Mouse (Mus musculus) kidney, embryonic 14.5 days (tissue): ENCODE measurements at regions not wholly inside any gene's neighbourhood (a gene's known extent, or its start where the extent isn't known, plus 50 kb on each side); places are given as distances from the start of the nearest gene placed in this dataset.

ENCODE experiments used
- ATAC-seq: fragments of 200-750 bp; cut with Nextera tagmentation; 2 replicates; pipeline ENCODE4 v1.8.0; 2017; ENCODE audit warnings: moderate number of reproducible peaks, mild to moderate bottlenecking, moderate TSS enrichment, moderate library complexity; ENCODE audit not compliant: low FRiP score, low TSS enrichment
- H3K27ac ChIP-seq: fragments of 300-500 bp; sonication (generic); 2 replicates; pipeline ENCODE4 v1.5.1; 2014; ENCODE audit warnings: low read depth, mild to moderate bottlenecking, low read length, moderate library complexity, mixed read lengths
- H3K27me3 ChIP-seq: fragments of 300-500 bp; sonication (generic); 2 replicates; pipeline ENCODE4 v1.6.1; 2014; ENCODE audit warnings: mild to moderate bottlenecking, low read length; ENCODE audit not compliant: control insufficient read depth, insufficient read depth
- H3K36me3 ChIP-seq: fragments of 300-500 bp; sonication (generic); 2 replicates; pipeline ENCODE4 v1.6.1; 2014; ENCODE audit warnings: low read length, mixed read lengths; ENCODE audit not compliant: control insufficient read depth, insufficient read depth
- H3K4me1 ChIP-seq: fragments of 300-500 bp; sonication (generic); 2 replicates; pipeline ENCODE4 v1.6.1; 2014; ENCODE audit warnings: low read length, mixed read lengths; ENCODE audit not compliant: control insufficient read depth, insufficient read depth
- H3K4me2 ChIP-seq: fragments of 300-500 bp; sonication (generic); replicated peaks from 2 replicates; pipeline ENCODE4 v1.6.1; 2014; ENCODE audit warnings: low read depth, mild to moderate bottlenecking, low read length
- H3K4me3 ChIP-seq: fragments of 300-500 bp; sonication (generic); 2 replicates; pipeline ENCODE4 v1.5.1; 2014; ENCODE audit warnings: mild to moderate bottlenecking, low read length
- H3K9ac ChIP-seq: fragments of 300-500 bp; sonication (generic); 2 replicates; pipeline ENCODE4 v1.6.1; 2014; ENCODE audit warnings: low read depth, mild to moderate bottlenecking, low read length, moderate library complexity
- H3K9me3 ChIP-seq: fragments of 300-500 bp; sonication (generic); 2 replicates; pipeline ENCODE4 v1.6.1; 2016; ENCODE audit warnings: low read length; ENCODE audit not compliant: control insufficient read depth
- WGBS: fragments of 180-500 bp; shearing (Covaris S2); extraction: QIAGEN DNeasy Blood & Tissue Kit; methylation state at CpG from one replicate; pipeline ENCODE4 v1.1.7; 2014; 5-methylcytosine and 5-hydroxymethylcytosine counted together

GRCm38 (mm10) chr13:44077022-44077421 is 292.4 kb downstream of the Cd83 start:
- Histone ChIP-seq H3K9ac (no peak overlapping the region), H3K27ac (no peak overlapping the region), H3K4me3 (no peak overlapping the region), H3K4me1 (no peaks in the 10 kb centered on the region), H3K4me2 (no peak overlapping the region), H3K36me3 (no peaks in the 10 kb centered on the region), H3K27me3 (no peaks in the 10 kb centered on the region), H3K9me3 (0 out of 2 replicates have a peak, but pooled peaks cover 3% of the 10 kb centered on the region)
- no peak for ATAC-seq
- 92% methylated on average over 10 of the region's 10 CpGs for WGBS

GRCm38 (mm10) chr13:44085621-44086510 is 301.3 kb downstream of the Cd83 start:
- no peak overlapping the region for H3K27ac ChIP-seq
- no peak for ATAC-seq
- WGBS: 56% methylated on average over 10 of the region's 10 CpGs

DNA sequence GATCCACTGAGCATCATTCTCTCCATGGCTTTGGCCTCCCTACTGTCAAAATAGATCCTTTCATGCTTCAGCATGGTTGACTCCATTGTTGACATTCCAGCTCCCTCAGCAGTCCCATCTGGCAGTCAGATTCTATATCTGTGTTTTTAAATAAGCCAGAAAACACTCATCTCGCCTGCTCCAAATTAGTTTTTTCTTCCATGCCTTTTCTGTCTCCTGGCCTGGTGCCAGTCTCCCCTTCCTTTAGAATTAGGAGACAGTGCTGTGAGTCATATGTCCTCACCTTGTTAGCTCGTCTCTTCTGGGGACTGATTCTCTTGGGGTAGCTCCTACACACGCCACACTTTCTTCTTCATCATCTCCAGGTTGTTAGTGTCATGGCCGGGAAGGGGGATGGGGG is 302.2 kb downstream of the Cd83 start:
- no peak overlapping the region for H3K4me2 ChIP-seq
- no peak for ATAC-seq
- no peaks in the 10 kb centered on the region for H3K36me3 ChIP-seq
- H3K4me1 ChIP-seq: no peaks in the 10 kb centered on the region
- 66% methylated on average over 4 of the region's 4 CpGs for WGBS
- no peaks in the 10 kb centered on the region for H3K9me3 ChIP-seq
- no peak overlapping the region for H3K4me3 ChIP-seq
- no peaks in the 10 kb centered on the region for H3K27me3 ChIP-seq
- H3K27ac ChIP-seq: no peak overlapping the region
- no peak overlapping the region for H3K9ac ChIP-seq

More at GRCm38 (mm10) chr13:44085621-44086510, 301.3 kb downstream of the Cd83 start:
- no peaks in the 10 kb centered on the region for H3K27me3 ChIP-seq
- no peaks in the 10 kb centered on the region for H3K9me3 ChIP-seq
- H3K4me3 ChIP-seq: no peak overlapping the region
- H3K36me3 ChIP-seq: no peaks in the 10 kb centered on the region
- no peaks in the 10 kb centered on the region for H3K4me1 ChIP-seq
- H3K4me2 ChIP-seq: no peak overlapping the region
- no peak overlapping the region for H3K9ac ChIP-seq

GRCm38 (mm10) chr13:44097141-44097540 is 312.6 kb downstream of the Cd83 start:
- 53% methylated on average over 2 of the region's 2 CpGs for WGBS

GRCm38 (mm10) chr13:44099511-44099910 is 314.9 kb downstream of the Cd83 start:
- no peak overlapping the region for H3K4me2 ChIP-seq
- H3K36me3 ChIP-seq: no peaks in the 10 kb centered on the region
- 34% methylated on average over 9 of the region's 9 CpGs for WGBS
- H3K27me3 ChIP-seq: peaks cover 3% of the 10 kb centered on the region; the same call in 1 of the 2 replicates
- no peak overlapping the region for H3K9ac ChIP-seq
- H3K9me3 ChIP-seq: no peaks in the 10 kb centered on the region
- ATAC-seq: no peak
- no peak overlapping the region for H3K4me3 ChIP-seq
- no peak overlapping the region for H3K27ac ChIP-seq
- H3K4me1 ChIP-seq: 0 out of 2 replicates have a peak, but pooled peaks cover 4% of the 10 kb centered on the region

More at GRCm38 (mm10) chr13:44097141-44097540, 312.6 kb downstream of the Cd83 start:
- 0 out of 2 replicates have a peak, but pooled peaks cover 4% of the 10 kb centered on the region for H3K4me1 ChIP-seq
- H3K4me2 ChIP-seq: no peak overlapping the region
- H3K9me3 ChIP-seq: peaks cover 3% of the 10 kb centered on the region; the same call in 1 of the 2 replicates
- no peak overlapping the region for H3K27ac ChIP-seq
- H3K36me3 ChIP-seq: no peaks in the 10 kb centered on the region
- no peak overlapping the region for H3K4me3 ChIP-seq
- no peak overlapping the region for H3K9ac ChIP-seq
- H3K27me3 ChIP-seq: peaks cover 3% of the 10 kb centered on the region; the same call in 1 of the 2 replicates
- ATAC-seq: no peak

GRCm38 (mm10) chr13:44100125-44101067 is 315.8 kb downstream of the Cd83 start:
- 0 out of 2 replicates have a peak, but pooled peaks cover 4% of the 10 kb centered on the region for H3K4me1 ChIP-seq
- peaks cover 3% of the 10 kb centered on the region; the same call in 1 of the 2 replicates for H3K27me3 ChIP-seq
- H3K9ac ChIP-seq: no peak overlapping the region
- 30% methylated on average over 21 of the region's 21 CpGs for WGBS
- ATAC-seq: no peak
- no peak overlapping the region; the same call in 1 of the 2 replicates for H3K4me3 ChIP-seq
- peak overlapping the region; percentile 23; the same call in 1 of the 2 replicates for H3K4me2 ChIP-seq
- H3K36me3 ChIP-seq: no peaks in the 10 kb centered on the region
- no peak overlapping the region for H3K27ac ChIP-seq
- H3K9me3 ChIP-seq: no peaks in the 10 kb centered on the region

GRCm38 (mm10) chr13:44101161-44101560 is 316.6 kb downstream of the Cd83 start:
- no peaks in the 10 kb centered on the region for H3K9me3 ChIP-seq
- H3K9ac ChIP-seq: no peak overlapping the region
- 23% methylated on average over 6 of the region's 6 CpGs for WGBS
- peak overlapping the region; percentile 23; the same call in 1 of the 2 replicates for H3K4me2 ChIP-seq
- H3K27me3 ChIP-seq: peaks cover 3% of the 10 kb centered on the region; the same call in 1 of the 2 replicates
- 0 out of 2 replicates have a peak, but pooled peaks cover 4% of the 10 kb centered on the region for H3K4me1 ChIP-seq
- no peak for ATAC-seq
- no peak overlapping the region for H3K27ac ChIP-seq
- H3K4me3 ChIP-seq: no peak overlapping the region; the same call in 1 of the 2 replicates
- no peaks in the 10 kb centered on the region for H3K36me3 ChIP-seq

DNA sequence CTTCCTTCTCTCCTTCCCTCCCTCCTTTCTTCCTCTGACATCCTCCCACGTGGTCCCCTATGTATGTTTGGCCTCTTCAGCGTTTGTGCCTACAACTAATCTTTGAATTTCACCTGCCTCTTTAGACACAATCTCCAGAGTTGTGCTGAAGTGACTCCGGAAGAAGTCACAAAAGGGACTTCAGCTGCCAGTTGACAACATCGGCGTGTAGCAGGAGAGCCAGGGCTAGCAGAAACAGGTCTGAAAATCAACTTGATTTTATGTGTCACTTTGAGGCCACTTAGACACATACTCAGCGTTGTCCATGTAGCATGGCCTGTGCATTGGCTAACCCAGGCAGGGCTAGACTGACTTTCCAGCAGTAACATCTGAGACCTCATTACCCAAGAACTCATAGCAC is 317.2 kb downstream of the Cd83 start:
- Histone ChIP-seq H3K4me1 (0 out of 2 replicates have a peak, but pooled peaks cover 4% of the 10 kb centered on the region), H3K9ac (no peak overlapping the region), H3K4me2 (no peak overlapping the region), H3K27me3 (peaks cover 3% of the 10 kb centered on the region; the same call in 1 of the 2 replicates), H3K9me3 (no peaks in the 10 kb centered on the region), H3K27ac (no peak overlapping the region), H3K4me3 (no peak overlapping the region), H3K36me3 (no peaks in the 10 kb centered on the region)
- WGBS: 79% methylated on average over 6 of the region's 6 CpGs
- no peak for ATAC-seq
